Mouse (Mus musculus) intestine, embryonic 14.5 days (tissue): ENCODE data around the gene Bloc1s3. TPM values are rescaled to one million over a fixed set of nuclear protein-coding genes. Genes with fewer than 3 reads are reported as not detected.

ENCODE experiments used
- ATAC-seq: fragments of 200-750 bp; cut with Nextera tagmentation; replicated peaks from 2 replicates; pipeline ENCODE4 v1.8.0; 2017; ENCODE audit warnings: low read depth, moderate number of reproducible peaks, moderate TSS enrichment, moderate library complexity; ENCODE audit not compliant: low FRiP score, low TSS enrichment
- DNase-seq: peaks from one replicate; pipeline ENCODE4 v3.0.0-alpha.2; 2018; ENCODE audit warnings: low spot score
- H3K27ac ChIP-seq: fragments of 300-500 bp; sonication (generic); 2 replicates; pipeline ENCODE4 v1.5.1; 2014; ENCODE audit warnings: low read depth, mild to moderate bottlenecking, control low read depth
- H3K27me3 ChIP-seq: fragments of 300-500 bp; sonication (generic); replicated peaks from 2 replicates; pipeline ENCODE4 v1.6.1; 2014; ENCODE audit warnings: low read length, control low read depth; ENCODE audit not compliant: control insufficient read depth, insufficient read depth
- H3K36me3 ChIP-seq: fragments of 300-500 bp; sonication (generic); 2 replicates; pipeline ENCODE4 v1.6.1; 2014; ENCODE audit warnings: low read length, control low read depth; ENCODE audit not compliant: control insufficient read depth, insufficient read depth
- H3K4me1 ChIP-seq: fragments of 300-500 bp; sonication (generic); replicated peaks from 2 replicates; pipeline ENCODE4 v1.6.1; 2014; ENCODE audit warnings: low read length, control low read depth, mixed read lengths; ENCODE audit not compliant: control insufficient read depth, insufficient read depth
- H3K4me2 ChIP-seq: fragments of 300-500 bp; sonication (generic); 2 replicates; pipeline ENCODE4 v1.6.1; 2014; ENCODE audit warnings: low read length
- H3K4me3 ChIP-seq: fragments of 300-500 bp; sonication (generic); 2 replicates; pipeline ENCODE4 v1.5.1; 2014; ENCODE audit warnings: low read depth, low read length, control low read depth, mixed read lengths
- H3K9ac ChIP-seq: fragments of 300-500 bp; sonication (generic); 2 replicates; pipeline ENCODE4 v1.6.1; 2014; ENCODE audit warnings: mild to moderate bottlenecking, low read length
- H3K9me3 ChIP-seq: fragments of 300-500 bp; sonication (generic); 2 replicates; pipeline ENCODE4 v1.6.1; 2016; ENCODE audit warnings: low read length, control low read depth; ENCODE audit not compliant: control insufficient read depth
- WGBS: fragments of 180-500 bp; shearing (Covaris S2); extraction: QIAGEN DNeasy Blood & Tissue Kit; methylation state at CpG from one replicate; pipeline ENCODE4 v1.1.7; 2014; 5-methylcytosine and 5-hydroxymethylcytosine counted together
- polyA plus RNA-seq: library from polyadenylated mRNA; unstranded; fragments of >200 nt; fragmentation: Nextera tagmentation; extraction: Ambion mirVana; gene quantifications from 2 replicates; pipeline ENCODE4 v1.2.1, GENCODE M21; 2014

The Bloc1s3 gene
- polyA plus RNA-seq, 1 experiment from 2014 or later = 0.93 TPM

DNA sequence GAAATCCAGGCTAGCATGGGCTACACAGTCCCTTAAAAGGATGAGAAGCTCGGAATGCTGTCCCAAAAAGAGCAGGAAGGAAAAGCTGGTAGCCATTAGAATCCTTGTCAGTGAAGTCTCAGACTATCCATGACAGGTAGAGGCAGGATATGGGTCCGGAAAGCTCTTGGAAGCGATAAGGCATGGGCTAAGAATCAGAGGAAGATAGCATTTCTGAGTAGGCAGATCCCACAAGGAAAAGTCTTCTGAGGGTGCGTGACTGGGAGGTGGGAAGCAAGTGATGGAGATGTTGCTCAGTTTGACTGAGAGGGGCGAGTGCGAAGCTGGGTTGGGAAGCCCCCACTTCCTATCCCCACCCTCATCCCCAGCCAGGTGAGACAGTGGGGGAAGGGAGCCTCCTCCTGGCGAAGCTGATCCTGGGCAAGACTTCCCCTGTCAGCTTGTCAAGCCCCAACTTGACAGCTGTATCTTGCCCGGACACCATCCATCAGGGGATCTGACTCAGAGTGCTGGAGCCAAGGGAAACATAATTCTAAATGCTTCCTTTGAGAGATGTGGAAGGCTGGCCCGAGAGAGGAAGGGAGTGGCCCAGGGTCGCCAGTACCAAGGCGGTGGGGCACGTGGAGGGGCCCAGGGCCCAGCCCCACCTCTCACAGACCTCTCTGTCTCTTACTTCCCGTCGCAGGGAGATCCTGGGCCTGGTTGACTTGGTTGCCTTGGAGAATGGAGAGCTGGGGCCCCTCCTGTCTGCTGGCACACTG lies 30.4 kb downstream of the Bloc1s3 start:
- peaks cover 23% of the 10 kb centered on the region for H3K27me3 ChIP-seq
- no peak overlapping the region for H3K4me3 ChIP-seq
- ATAC-seq = no peak
- H3K4me1 ChIP-seq = no peaks in the 10 kb centered on the region
- no peak overlapping the region for H3K4me2 ChIP-seq
- no peak for DNase-seq
- no peaks in the 10 kb centered on the region for H3K36me3 ChIP-seq
- H3K27ac ChIP-seq = no peak overlapping the region
- H3K9me3 ChIP-seq = no peaks in the 10 kb centered on the region
- no peak overlapping the region for H3K9ac ChIP-seq
- WGBS = 26% methylated on average over 14 of the region's 14 CpGs

DNA sequence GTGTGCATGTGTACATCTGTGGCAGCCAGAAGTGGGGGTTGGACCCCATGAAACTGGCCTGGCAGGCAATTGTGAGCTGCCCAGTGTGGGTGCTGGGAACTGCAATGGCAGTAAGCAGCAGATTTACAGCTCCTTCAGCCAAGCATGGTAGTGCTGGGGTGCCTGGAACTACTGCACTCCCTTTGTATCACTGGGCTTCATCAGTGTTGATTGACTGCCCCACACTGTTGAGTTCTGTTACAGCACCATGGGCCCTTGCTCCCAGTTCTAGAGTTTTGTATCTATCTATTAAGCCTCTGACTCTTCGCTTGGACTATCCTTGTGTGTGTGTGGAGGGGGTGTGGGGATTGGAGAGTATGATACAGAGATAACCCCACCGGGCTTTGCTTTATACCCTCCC lies 31.1 kb downstream of the Bloc1s3 start:
- H3K9ac ChIP-seq = no peak overlapping the region
- H3K4me3 ChIP-seq = no peak overlapping the region
- DNase-seq (no peak), ATAC-seq (no peak)
- H3K36me3 ChIP-seq = no peaks in the 10 kb centered on the region
- H3K4me2 ChIP-seq = no peak overlapping the region
- H3K27me3 ChIP-seq = peaks cover 30% of the 10 kb centered on the region
- WGBS = 79% methylated on average over 2 of the region's 2 CpGs
- H3K9me3 ChIP-seq = no peaks in the 10 kb centered on the region
- no peak overlapping the region for H3K27ac ChIP-seq
- no peaks in the 10 kb centered on the region for H3K4me1 ChIP-seq

DNA sequence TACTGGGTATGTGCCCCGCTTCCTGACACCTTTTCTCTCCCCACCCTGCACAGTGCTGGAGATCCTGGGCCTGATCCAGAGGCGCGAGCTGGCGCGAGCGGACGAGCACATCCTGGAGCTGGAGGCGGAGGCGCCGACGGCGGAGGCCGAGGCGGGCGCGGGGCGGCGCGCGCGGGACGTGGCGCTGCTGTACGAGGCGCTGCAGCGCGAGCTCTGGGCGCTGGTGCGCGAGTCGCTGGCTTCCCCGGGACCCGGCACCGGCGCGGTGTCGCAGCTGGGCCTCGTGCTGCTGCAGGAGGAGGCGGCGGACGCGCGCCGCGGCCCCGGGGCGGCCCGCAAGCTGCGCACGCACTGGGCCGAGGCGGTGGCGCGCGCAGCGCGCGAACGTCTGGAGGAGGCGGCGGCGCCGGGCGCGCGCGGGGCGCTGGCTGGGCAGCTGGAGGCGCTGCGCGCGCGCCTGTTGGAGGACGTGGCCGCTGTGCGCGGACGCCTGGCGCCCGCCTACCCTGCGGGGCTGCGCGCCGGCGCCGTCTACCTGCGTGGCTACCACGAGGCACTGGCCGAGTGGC lies 34.2 kb downstream of the Bloc1s3 start:
- DNase-seq (peak; percentile 85), ATAC-seq (peak; percentile 90)
- no peaks in the 10 kb centered on the region for H3K36me3 ChIP-seq
- H3K9me3 ChIP-seq = no peaks in the 10 kb centered on the region
- H3K4me2 ChIP-seq = peak overlapping the region; percentile 76
- WGBS = under 1% methylated on average over 74 of the region's 89 CpGs
- H3K27me3 ChIP-seq = peaks cover 58% of the 10 kb centered on the region
- peak overlapping the region; percentile 64 for H3K9ac ChIP-seq
- peak overlapping the region; percentile 52 for H3K4me3 ChIP-seq
- H3K27ac ChIP-seq = peak overlapping the region; percentile 47; the same call in 1 of the 2 replicates
- no peaks in the 10 kb centered on the region for H3K4me1 ChIP-seq

GRCm38 (mm10) chr7:19472403-19472802 lies 35.8 kb downstream of the Bloc1s3 start:
- WGBS = 38% methylated on average over 4 of the region's 4 CpGs
- Histone ChIP-seq H3K9ac (no peak overlapping the region), H3K4me2 (no peak overlapping the region), H3K9me3 (no peaks in the 10 kb centered on the region), H3K27me3 (peaks cover 59% of the 10 kb centered on the region), H3K4me3 (no peak overlapping the region), H3K4me1 (no peaks in the 10 kb centered on the region), H3K27ac (no peak overlapping the region), H3K36me3 (no peaks in the 10 kb centered on the region)
- no peak for DNase-seq
- no peak for ATAC-seq

- Histone ChIP-seq H3K4me1 (no peaks in the 10 kb centered on the region), H3K9me3 (no peaks in the 10 kb centered on the region), H3K4me2 (no peak overlapping the region), H3K9ac (no peak overlapping the region), H3K4me3 (no peak overlapping the region), H3K27ac (no peak overlapping the region), H3K36me3 (no peaks in the 10 kb centered on the region), H3K27me3 (peaks cover 57% of the 10 kb centered on the region)
- no peak for ATAC-seq
- no peak for DNase-seq
- 15% methylated on average over 14 of the region's 14 CpGs for WGBS
Observed at GRCm38 (mm10) chr7:19470308-19470707, 37.9 kb downstream of the Bloc1s3 start.

DNA sequence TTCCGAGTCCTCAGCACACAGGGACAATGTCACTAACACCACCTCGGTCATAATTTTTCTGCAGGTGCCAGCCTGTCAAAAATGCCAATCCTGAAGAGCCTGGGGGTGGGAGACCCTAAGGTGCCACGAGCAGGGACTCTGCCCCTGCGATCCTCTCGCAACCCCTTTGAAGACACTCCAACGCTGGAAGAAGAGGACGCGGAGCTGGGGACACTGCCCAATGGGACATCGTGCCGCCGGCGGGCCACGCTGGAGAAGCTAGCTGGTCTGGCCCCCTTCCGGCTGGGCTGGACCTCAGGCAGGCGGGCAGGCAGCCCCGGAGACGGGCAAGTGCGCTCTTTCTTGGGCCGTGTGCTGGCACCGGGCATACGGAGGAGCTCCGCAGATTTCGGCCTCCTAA lies 38.8 kb downstream of the Bloc1s3 start:
- 23% methylated on average over 23 of the region's 23 CpGs for WGBS

GRCm38 (mm10) chr7:19468279-19468678 lies 39.9 kb downstream of the Bloc1s3 start:
- 62% methylated on average over 12 of the region's 12 CpGs for WGBS
- Histone ChIP-seq H3K9me3 (no peaks in the 10 kb centered on the region), H3K4me1 (peaks cover 11% of the 10 kb centered on the region), H3K27me3 (peaks cover 46% of the 10 kb centered on the region), H3K9ac (no peak overlapping the region), H3K4me3 (no peak overlapping the region), H3K27ac (no peak overlapping the region), H3K4me2 (no peak overlapping the region), H3K36me3 (no peaks in the 10 kb centered on the region)
- no peak for ATAC-seq
- no peak for DNase-seq

More for the DNA sequence above, 38.8 kb downstream of the Bloc1s3 start:
- Histone ChIP-seq H3K9ac (no peak overlapping the region), H3K4me2 (no peak overlapping the region), H3K27ac (no peak overlapping the region), H3K9me3 (no peaks in the 10 kb centered on the region), H3K27me3 (peaks cover 52% of the 10 kb centered on the region), H3K4me1 (peaks cover 6% of the 10 kb centered on the region), H3K36me3 (no peaks in the 10 kb centered on the region), H3K4me3 (no peak overlapping the region)
- ATAC-seq (no peak), DNase-seq (no peak)

- H3K4me3 ChIP-seq = no peak overlapping the region
- no peak overlapping the region for H3K4me2 ChIP-seq
- ATAC-seq (no peak), DNase-seq (no peak)
- no peak overlapping the region for H3K9ac ChIP-seq
- H3K9me3 ChIP-seq = no peaks in the 10 kb centered on the region
- WGBS = 36% methylated on average over 6 of the region's 6 CpGs
- no peaks in the 10 kb centered on the region for H3K36me3 ChIP-seq
- peaks cover 11% of the 10 kb centered on the region for H3K4me1 ChIP-seq
- peaks cover 40% of the 10 kb centered on the region for H3K27me3 ChIP-seq
- H3K27ac ChIP-seq = no peak overlapping the region
Observed at GRCm38 (mm10) chr7:19467638-19468037, 40.5 kb downstream of the Bloc1s3 start.
